Mouse (Mus musculus) frontal cortex, postnatal 25 days (tissue): ENCODE measurements around the gene Lrrk1.
A peak's percentile ranks its signal among the peaks of the same experiment; 100 is the strongest.

Experiments used
- DNase-seq, 2 experiments: peaks; one replicate each; pipeline ENCODE4 v3.0.0; 2022; ENCODE audit warnings: low spot score in 2 of 2

Gene Lrrk1

GRCm38 (mm10) chr7:66257232-66257631 lies 130.9 kb downstream of the Lrrk1 start:
- DNase-seq: no peak

- DNase-seq: no peak
These were observed 131.7 kb downstream of the Lrrk1 start for GRCm38 (mm10) chr7:66256441-66256840.

- DNase-seq: no peak
These were observed 133.2 kb downstream of the Lrrk1 start for GRCm38 (mm10) chr7:66254993-66255392.

- no peak for DNase-seq
These were observed 134.0 kb downstream of the Lrrk1 start for GRCm38 (mm10) chr7:66253975-66254651.

- DNase-seq: peak; percentile 63 to 67
These were observed 138.1 kb downstream of the Lrrk1 start for GRCm38 (mm10) chr7:66250030-66250429.

- no peak for DNase-seq
These were observed 138.7 kb downstream of the Lrrk1 start for GRCm38 (mm10) chr7:66249426-66249825.

- no peak for DNase-seq
These were observed 139.1 kb downstream of the Lrrk1 start for GRCm38 (mm10) chr7:66249020-66249419.

- DNase-seq: no peak
These were observed 139.9 kb downstream of the Lrrk1 start for GRCm38 (mm10) chr7:66248270-66248669.

GRCm38 (mm10) chr7:66247274-66248021 lies 140.7 kb downstream of the Lrrk1 start:
- DNase-seq: peak; percentile 21 to 39

GRCm38 (mm10) chr7:66246716-66247235 lies 141.4 kb downstream of the Lrrk1 start:
- DNase-seq: no peak

GRCm38 (mm10) chr7:66245646-66246045 lies 142.5 kb downstream of the Lrrk1 start:
- DNase-seq: no peak

- DNase-seq: no peak
These were observed 144.3 kb downstream of the Lrrk1 start for GRCm38 (mm10) chr7:66243766-66244325.

GRCm38 (mm10) chr7:66241855-66242412 lies 146.2 kb downstream of the Lrrk1 start:
- DNase-seq: no peak

- no peak for DNase-seq
These were observed 150.0 kb downstream of the Lrrk1 start for GRCm38 (mm10) chr7:66238157-66238556.

- no peak for DNase-seq
These were observed 154.1 kb downstream of the Lrrk1 start for GRCm38 (mm10) chr7:66233947-66234516.

GRCm38 (mm10) chr7:66233141-66233946 lies 154.8 kb downstream of the Lrrk1 start:
- DNase-seq: no peak

GRCm38 (mm10) chr7:66231861-66232260 lies 156.3 kb downstream of the Lrrk1 start:
- no peak for DNase-seq

- no peak for DNase-seq
These were observed 157.3 kb downstream of the Lrrk1 start for GRCm38 (mm10) chr7:66230638-66231550.

- no peak for DNase-seq
These were observed 157.9 kb downstream of the Lrrk1 start for GRCm38 (mm10) chr7:66230246-66230637.

- DNase-seq: no peak
These were observed 158.7 kb downstream of the Lrrk1 start for GRCm38 (mm10) chr7:66229433-66229832.
